Comparison of ENCODE assay signal across 17 mouse cellular contexts in the genomic region with DNA sequence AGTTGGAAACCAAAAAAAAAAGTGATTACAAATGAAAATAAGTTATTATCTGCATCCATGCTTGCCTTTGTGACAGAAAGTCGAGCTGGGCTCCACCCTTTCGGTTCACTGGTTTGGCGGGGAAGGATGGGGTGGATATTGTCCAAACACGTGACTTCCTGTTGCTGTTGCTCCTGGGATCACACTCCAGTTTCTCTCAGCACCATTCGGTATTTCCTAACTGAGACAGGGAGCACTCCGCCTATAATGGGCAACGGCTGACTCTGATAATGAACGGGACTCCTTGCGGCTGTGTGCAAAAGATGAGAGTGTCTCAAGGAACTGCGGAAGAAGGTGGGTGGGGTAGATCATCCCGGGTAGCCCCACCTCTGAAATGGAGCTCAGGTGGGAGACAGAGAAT. TPM values are rescaled to one million over a fixed set of nuclear protein-coding genes. Genes with fewer than 3 reads are reported as not detected.
DNase-seq lines count a peak whose midpoint lies in the region; TF ChIP-seq lines count a peak whose summit lies in the region.
"Had no signal": no experiment of that assay in that cellular context is flagged by ENCODE, and none has a peak within 500 bp of the region (broad histone marks: within the 10 kb centered on the region; RNA-seq: fewer than 3 reads in every experiment).

No protein-coding gene starts in this region.

- intact Hi-C loops in heart, postnatal 14 days (cut with DNase I): no loop called here

- no peak for TF ChIP-seq CTCF in ES-Bruce4 (IDR thresholded peaks at IDR 0.05; ENCODE audit: low read depth, low read length)

- H3K27me3 ChIP-seq in ES-Bruce4 (ENCODE audit: control insufficient read depth, insufficient read depth, low read length, poor library complexity, severe bottlenecking): no peaks in the 10 kb centered on the region
- H3K27me3 ChIP-seq: forebrain, embryonic 12.5 days had no signal

- TF ChIP-seq POLR2A in ES-Bruce4 (IDR thresholded peaks at IDR 0.05; ENCODE audit: insufficient read depth, low read length): no peak

- no peaks in the 10 kb centered on the region for H3K36me3 ChIP-seq in ES-Bruce4 (ENCODE audit: control insufficient read depth, insufficient read depth, low read length, poor library complexity, severe bottlenecking)
- H3K36me3 ChIP-seq: forebrain, embryonic 12.5 days had no signal

- no peak overlapping the region for H3K9ac ChIP-seq in ES-Bruce4 (ENCODE audit: low read depth, poor library complexity, severe bottlenecking)
- H3K9ac ChIP-seq: forebrain, embryonic 12.5 days had no signal

- peak overlapping the region; percentile 65 for H3K4me3 ChIP-seq in ES-Bruce4 (ENCODE audit: low read depth, low read length)
- H3K4me3 ChIP-seq in brown adipose tissue, adult 24 weeks (ENCODE audit: insufficient read depth, low read depth, low read length): peak overlapping the region; percentile 32
- H3K4me3 ChIP-seq: forebrain, embryonic 12.5 days; myocyte had no signal

- H3K4me1 ChIP-seq in ES-Bruce4 (ENCODE audit: control insufficient read depth, insufficient read depth, low read length): peaks cover 2% of the 10 kb centered on the region
- peaks cover 2% of the 10 kb centered on the region; the same call in 1 of the 2 replicates for H3K4me1 ChIP-seq in brown adipose tissue, adult 24 weeks (ENCODE audit: control insufficient read depth, insufficient read depth, insufficient read length, low read length)

- no peak for TF ChIP-seq EP300 in ES-Bruce4 (IDR thresholded peaks at IDR 0.05; ENCODE audit: insufficient read depth, low read depth, low read length)

- peak; percentile 10 for DNase-seq in kidney, postnatal 14 days
- no peak for DNase-seq in kidney, postnatal 25 days
- DNase-seq in heart, postnatal 14 days: peak; percentile 63 to 74
- no peak for DNase-seq in right cerebral cortex, postnatal 14 days
- no peak for DNase-seq in spleen, adult 12 weeks (ENCODE audit: low spot score)
- DNase-seq in thymus, postnatal 25 days: no peak

- no peaks in the 10 kb centered on the region for H3K9me3 ChIP-seq in ES-Bruce4 (replicated peaks; ENCODE audit: control insufficient read depth, insufficient read depth, low read length, poor library complexity, severe bottlenecking)
- H3K9me3 ChIP-seq: forebrain, embryonic 12.5 days had no signal

- no peak overlapping the region for H3K27ac ChIP-seq in ES-Bruce4 (ENCODE audit: insufficient read depth, low read length)
- no peak overlapping the region for H3K27ac ChIP-seq in brown adipose tissue, adult 24 weeks (replicated peaks; ENCODE audit: low read depth, low read length)
- H3K27ac ChIP-seq: forebrain, embryonic 12.5 days; macrophage had no signal

RNA-seq across cellular contexts. Expression of a gene that starts 43.2 kb away (rescaled TPM):
- polyA plus RNA-seq in ES-Bruce4 (2011; ENCODE audit: insufficient read depth, insufficient read length, low read depth, missing spikeins): not detected in 2 replicates
- polyA plus RNA-seq in brown adipose tissue, adult 24 weeks (2012; ENCODE audit: insufficient read depth, insufficient read length, missing spikeins): not detected in 2 replicates
- not detected for total RNA-seq in heart, postnatal 14 days (2021)
- polyA plus RNA-seq: CD4-positive, CD25-positive, alpha-beta regulatory T cell, adult 4 months; hindbrain, embryonic 14.5 days; kidney, embryonic 16.5 days; limb, embryonic 11.5 days; macrophage; myocyte; stomach, embryonic 16.5 days had no signal

RNA-seq across cellular contexts. Expression of a gene that starts 46.7 kb away (rescaled TPM):
- polyA plus RNA-seq in ES-Bruce4 (2011; ENCODE audit: insufficient read depth, insufficient read length, low read depth, missing spikeins): not detected in 2 replicates
- polyA plus RNA-seq in brown adipose tissue, adult 24 weeks (2012; ENCODE audit: insufficient read depth, insufficient read length, missing spikeins): not detected in 2 replicates
- total RNA-seq in heart, postnatal 14 days (2021): not detected
- polyA plus RNA-seq: brain, embryonic 14.5 days; forebrain, embryonic 12.5 days; hindbrain, embryonic 14.5 days; kidney, embryonic 16.5 days; limb, embryonic 11.5 days; macrophage; stomach, embryonic 16.5 days had no signal

Comparison
In these comparisons a context has a peak if more than half of its experiments do, and no peak if none do; other contexts are left out.
1. DNase-seq: peak in kidney, postnatal 14 days (single experiment) and heart, postnatal 14 days (2 of 2); none in kidney, postnatal 25 days (0 of 2), right cerebral cortex, postnatal 14 days (single experiment), spleen, adult 12 weeks (single experiment) and thymus, postnatal 25 days (single experiment).